Mouse (Mus musculus) C2C12 (cell line): ENCODE results near the gene Cryba2. TPM values are rescaled to one million over a fixed set of nuclear protein-coding genes. Genes with fewer than 3 reads are reported as not detected.

Experiments used
- H3K27me3 ChIP-seq: one replicate; pipeline ENCODE4 v1.6.1; 2011; ENCODE audit not compliant: control insufficient read depth, insufficient read depth, insufficient read length
- H3K36me3 ChIP-seq: one replicate; pipeline ENCODE4 v1.6.1; 2011; ENCODE audit not compliant: control insufficient read depth, insufficient read depth
- H3K4me3 ChIP-seq: one replicate; pipeline ENCODE4 v1.5.1; 2011; ENCODE audit warnings: mild to moderate bottlenecking, control low read depth; ENCODE audit not compliant: poor library complexity, insufficient read depth, severe bottlenecking
- H3K79me2 ChIP-seq: one replicate; pipeline ENCODE4 v1.6.1; 2011; ENCODE audit not compliant: control insufficient read depth, insufficient read depth
- H3K79me3 ChIP-seq: one replicate; pipeline ENCODE4 v1.6.1; 2011; ENCODE audit warnings: low read depth, control low read depth
- H3ac ChIP-seq: one replicate; pipeline ENCODE3; 2011; ENCODE audit warnings: low read depth; ENCODE audit not compliant: control insufficient read depth, insufficient read length
- CEBPB ChIP-seq: IDR thresholded peaks from one replicate; pipeline ENCODE4 v1.6.1; 2011; ENCODE audit warnings: low read depth, mild to moderate bottlenecking, control low read depth, moderate library complexity
- CTCF ChIP-seq: IDR thresholded peaks from one replicate; pipeline ENCODE4 v1.5.1; 2011; ENCODE audit not compliant: control insufficient read depth, insufficient read depth, insufficient read length
- FOSL1 ChIP-seq: IDR thresholded peaks from one replicate; pipeline ENCODE4 v1.8.0; 2011; ENCODE audit warnings: mild to moderate bottlenecking, low read length; ENCODE audit not compliant: poor library complexity, insufficient read depth, severe bottlenecking
- MAX ChIP-seq: IDR thresholded peaks from one replicate; pipeline ENCODE4 v1.6.1; 2011; ENCODE audit warnings: mild to moderate bottlenecking, control low read depth
- MYOD1 ChIP-seq: IDR thresholded peaks from one replicate; pipeline ENCODE4 v1.6.1; 2011; ENCODE audit warnings: low read depth; ENCODE audit not compliant: control insufficient read depth, insufficient read length
- MYOG ChIP-seq: IDR thresholded peaks from one replicate; pipeline ENCODE4 v1.6.1; 2011; ENCODE audit not compliant: control insufficient read depth, insufficient read length; ENCODE audit errors: extremely low read depth
- USF1 ChIP-seq: IDR thresholded peaks from one replicate; pipeline ENCODE4 v1.6.1; 2011; ENCODE audit warnings: low read depth, mild to moderate bottlenecking, control low read depth, moderate library complexity
- polyA plus RNA-seq: library from polyadenylated mRNA; unstranded; fragments of >200 nt; fragmentation: generic; extraction: Trizol; gene quantifications from one replicate; pipeline ENCODE4 v1.2.1, GENCODE M21; 2012; ENCODE audit warnings: missing spikeins

The Cryba2 gene
- polyA plus RNA-seq, 1 experiment: not detected

DNA sequence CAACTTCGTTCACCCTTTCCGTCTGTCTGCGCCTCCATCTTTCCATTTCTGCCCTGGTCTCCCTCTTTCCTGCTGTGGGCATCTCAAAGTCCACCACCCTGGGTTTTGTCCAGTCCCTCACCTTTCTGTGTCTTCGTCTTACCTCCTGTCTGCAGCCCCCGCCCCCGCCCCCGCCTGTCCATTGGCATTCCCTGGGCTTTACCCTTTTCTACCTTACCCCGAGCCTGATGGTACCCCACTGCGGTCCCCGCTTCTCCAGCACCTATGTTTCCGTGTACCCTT lies 36.6 kb downstream of the Cryba2 start:
- H3K36me3 ChIP-seq: no peaks in the 10 kb centered on the region
- H3K79me3 ChIP-seq: no peaks in the 10 kb centered on the region
- peaks cover 60% of the 10 kb centered on the region for H3K27me3 ChIP-seq
- H3ac ChIP-seq: no peak overlapping the region
- no peak overlapping the region for H3K4me3 ChIP-seq
- H3K79me2 ChIP-seq: no peaks in the 10 kb centered on the region
- TF ChIP-seq MYOG: no peak
- TF ChIP-seq FOSL1: no peak
- TF ChIP-seq MYOD1: no peak
- TF ChIP-seq CTCF: no peak
- TF ChIP-seq USF1: no peak
- TF ChIP-seq CEBPB: no peak
- no peak for TF ChIP-seq MAX

GRCm38 (mm10) chr1:74855651-74856438 lies 37.1 kb downstream of the Cryba2 start:
- TF ChIP-seq CTCF (no peak), USF1 (no peak), FOSL1 (no peak), MAX (no peak), CEBPB (no peak), MYOG (no peak), MYOD1 (no peak)
- H3K27me3 ChIP-seq: peaks cover 63% of the 10 kb centered on the region
- H3K4me3 ChIP-seq: no peak overlapping the region
- H3K79me3 ChIP-seq: no peaks in the 10 kb centered on the region
- H3ac ChIP-seq: no peak overlapping the region
- H3K79me2 ChIP-seq: no peaks in the 10 kb centered on the region
- no peaks in the 10 kb centered on the region for H3K36me3 ChIP-seq

- no peaks in the 10 kb centered on the region for H3K79me2 ChIP-seq
- H3K4me3 ChIP-seq: no peak overlapping the region
- no peaks in the 10 kb centered on the region for H3K36me3 ChIP-seq
- TF ChIP-seq CTCF: no peak
- TF ChIP-seq USF1: no peak
- no peak for TF ChIP-seq CEBPB
- TF ChIP-seq FOSL1: no peak
- no peak for TF ChIP-seq MYOG
- TF ChIP-seq MYOD1: no peak
- no peak for TF ChIP-seq MAX
- H3K79me3 ChIP-seq: no peaks in the 10 kb centered on the region
- H3ac ChIP-seq: no peak overlapping the region
- H3K27me3 ChIP-seq: peaks cover 70% of the 10 kb centered on the region
These were observed 37.8 kb downstream of the Cryba2 start for GRCm38 (mm10) chr1:74855156-74855555.

GRCm38 (mm10) chr1:74854306-74855056 lies 38.5 kb downstream of the Cryba2 start, which contains the start of gene Cdk5r2:
Cdk5r2 (plus strand) TSS chr1:74854934.
- Histone ChIP-seq H3K27me3 (peaks cover 73% of the 10 kb centered on the region), H3K4me3 (no peak within 1 kb of the TSS), H3K36me3 (no peaks in the 10 kb centered on the region), H3ac (peak within 1 kb of the TSS; percentile 45), H3K79me2 (no peaks in the 10 kb centered on the region), H3K79me3 (no peaks in the 10 kb centered on the region)
- TF ChIP-seq CTCF: no peak
- TF ChIP-seq USF1: no peak
- TF ChIP-seq CEBPB: no peak
- TF ChIP-seq MYOD1: no peak
- TF ChIP-seq MAX: no peak
- no peak for TF ChIP-seq FOSL1
- TF ChIP-seq MYOG: no peak

DNA sequence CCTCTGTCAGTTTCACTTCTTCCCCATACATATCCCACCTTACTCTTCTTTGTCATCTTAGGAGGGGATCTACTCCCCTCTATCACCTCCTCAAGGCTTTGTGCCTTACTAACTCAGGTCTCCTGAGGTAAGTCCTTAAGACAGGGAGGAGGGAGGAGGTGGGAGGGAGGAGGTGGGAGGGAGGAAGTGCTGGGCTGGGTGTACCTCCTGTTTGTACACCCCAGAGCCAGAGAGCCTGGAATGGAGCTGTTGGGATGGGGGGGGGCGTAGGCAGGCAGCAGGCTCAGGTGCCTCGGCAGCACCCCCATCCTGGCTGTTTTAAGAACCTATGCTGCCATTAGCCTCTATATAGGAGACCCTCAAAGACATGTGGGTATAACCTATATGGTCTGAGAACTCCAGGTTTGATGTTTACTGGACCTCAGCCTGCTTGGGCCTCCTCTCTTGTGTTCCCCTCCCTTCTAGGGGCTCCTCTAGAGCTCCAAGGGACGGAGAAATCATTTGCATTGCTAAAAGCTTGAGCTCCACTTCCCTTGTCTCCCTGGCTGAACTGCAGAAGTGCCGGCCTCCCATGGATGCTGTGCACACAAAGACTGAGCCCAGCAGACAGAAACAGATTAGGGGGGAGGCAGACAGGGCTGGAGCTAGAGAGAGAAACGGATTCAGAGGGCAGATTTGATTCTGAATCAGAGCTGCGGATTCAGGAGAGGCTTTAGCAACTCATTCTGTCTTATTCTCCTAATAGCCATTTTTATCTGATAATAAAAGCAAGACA lies 41.8 kb downstream of the Cryba2 start:
- no peaks in the 10 kb centered on the region for H3K36me3 ChIP-seq
- no peak overlapping the region for H3ac ChIP-seq
- no peaks in the 10 kb centered on the region for H3K79me3 ChIP-seq
- TF ChIP-seq MYOD1 (no peak), CEBPB (no peak), MYOG (no peak), USF1 (no peak), CTCF (no peak), FOSL1 (no peak), MAX (no peak)
- H3K27me3 ChIP-seq: peaks cover 68% of the 10 kb centered on the region
- no peak overlapping the region for H3K4me3 ChIP-seq
- no peaks in the 10 kb centered on the region for H3K79me2 ChIP-seq

- peaks cover 60% of the 10 kb centered on the region for H3K27me3 ChIP-seq
- no peak overlapping the region for H3K4me3 ChIP-seq
- TF ChIP-seq MAX (no peak), FOSL1 (no peak), CEBPB (no peak), MYOD1 (no peak), USF1 (no peak), MYOG (no peak), CTCF (no peak)
- no peaks in the 10 kb centered on the region for H3K79me3 ChIP-seq
- no peak overlapping the region for H3ac ChIP-seq
- no peaks in the 10 kb centered on the region for H3K79me2 ChIP-seq
- no peaks in the 10 kb centered on the region for H3K36me3 ChIP-seq
These were observed 42.7 kb downstream of the Cryba2 start for GRCm38 (mm10) chr1:74850251-74850650.
